Mouse (Mus musculus) granulocyte monocyte progenitor cell, adult 5-6 weeks (primary cell): ENCODE results near the gene Kcna6. TPM values are rescaled to one million over a fixed set of nuclear protein-coding genes. Genes with fewer than 3 reads are reported as not detected.

Experiments used
- ATAC-seq: replicated peaks from 2 replicates; pipeline ENCODE4 v1.8.0; 2016; ENCODE audit warnings: mild to moderate bottlenecking, moderate TSS enrichment, inconsistent platforms; ENCODE audit not compliant: poor library complexity, severe bottlenecking
- total RNA-seq, 2 experiments: library from RNA; stranded (forward) in 1 of 2; stranded (reverse) in 1 of 2; fragments of 200-712, 200-1000 nt in 1 of 2; fragments of >200 nt in 1 of 2; fragmentation: Nextera tagmentation in 1 of 2; gene quantifications; 2 replicates each; pipeline ENCODE4 v1.2.3; 2014 to 2017

Gene Kcna6
- total RNA-seq, 2 experiments from 2014 or later: 0.11 TPM; not detected in 1

- ATAC-seq: no peak
Measured at GRCm38 (mm10) chr6:126739326-126740210, 906 bp downstream of the Kcna6 start.

- ATAC-seq: no peak
Measured at GRCm38 (mm10) chr6:126736996-126737395, 3.5 kb downstream of the Kcna6 start.

GRCm38 (mm10) chr6:126735806-126736205, 4.7 kb downstream of the Kcna6 start:
- no peak for ATAC-seq

GRCm38 (mm10) chr6:126732645-126733044, 7.8 kb downstream of the Kcna6 start:
- ATAC-seq: no peak

GRCm38 (mm10) chr6:126728803-126729202, 11.7 kb downstream of the Kcna6 start:
- ATAC-seq: no peak

GRCm38 (mm10) chr6:126718423-126719087, 21.9 kb downstream of the Kcna6 start:
- no peak for ATAC-seq

GRCm38 (mm10) chr6:126712531-126712930, 27.9 kb downstream of the Kcna6 start:
- no peak for ATAC-seq

- ATAC-seq: no peak
Measured at GRCm38 (mm10) chr6:126705936-126706335, 34.5 kb downstream of the Kcna6 start.

GRCm38 (mm10) chr6:126704430-126704829, 36.0 kb downstream of the Kcna6 start:
- ATAC-seq: peak; percentile 38

GRCm38 (mm10) chr6:126702116-126702515, 38.4 kb downstream of the Kcna6 start:
- peak; percentile 95 for ATAC-seq

GRCm38 (mm10) chr6:126701196-126701595, 39.3 kb downstream of the Kcna6 start:
- no peak for ATAC-seq

- no peak for ATAC-seq
Measured at GRCm38 (mm10) chr6:126699995-126700394, 40.5 kb downstream of the Kcna6 start.

- no peak for ATAC-seq
Measured at GRCm38 (mm10) chr6:126687120-126687519, 53.4 kb downstream of the Kcna6 start.

- ATAC-seq: no peak
Measured at GRCm38 (mm10) chr6:126685135-126685534, 55.3 kb downstream of the Kcna6 start.

- ATAC-seq: no peak
Measured at GRCm38 (mm10) chr6:126678961-126679360, 61.5 kb downstream of the Kcna6 start.

- ATAC-seq: no peak
Measured at GRCm38 (mm10) chr6:126667001-126667400, 73.5 kb downstream of the Kcna6 start.

GRCm38 (mm10) chr6:126666091-126666490, 74.4 kb downstream of the Kcna6 start:
- ATAC-seq: no peak

- no peak for ATAC-seq
Measured at GRCm38 (mm10) chr6:126664569-126664968, 75.9 kb downstream of the Kcna6 start.
